Mouse (Mus musculus): ENCODE measurements at regions not wholly inside any gene's neighbourhood (a gene's known extent, or its start where the extent isn't known, plus 50 kb on each side); places are given as distances from the start of the nearest gene placed in this dataset.

DNA sequence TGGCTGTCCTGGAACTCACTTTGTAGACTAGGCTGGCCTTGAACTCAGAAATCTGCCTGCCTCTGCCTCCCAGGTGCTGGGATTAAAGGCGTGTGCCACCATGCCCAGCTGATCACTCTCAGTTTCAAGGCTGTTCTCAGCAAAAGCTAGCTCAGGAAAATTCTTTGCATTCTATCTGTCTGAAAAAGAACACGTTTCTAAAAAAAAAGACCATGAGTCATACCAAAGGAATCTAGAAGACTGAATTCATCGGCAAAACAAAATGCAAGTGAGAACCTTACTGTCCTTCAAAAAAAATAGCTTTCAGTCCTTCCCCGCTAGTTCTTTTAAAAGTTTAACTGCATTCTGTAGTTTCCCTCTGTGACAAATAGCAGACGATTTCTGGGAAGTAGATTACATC lies 596.3 kb upstream of the Syt1 start:
- CTCF ChIA-PET: interaction anchor here in 1 of 4 experiments (0.8 kb wide), 1 partner anchor 58 kb away, joined by 3 read pairs; no protein-coding TSS in a partner anchor
- POLR2A ChIA-PET: no interaction called here

- ChIA-PET POLR2A (no interaction called here), CTCF (interaction anchor here in 1 of 4 experiments (1.0 kb wide), 1 partner anchor 62 kb away, joined by 3 read pairs; no protein-coding TSS in a partner anchor)
Observed at GRCm38 (mm10) chr10:109603241-109603640, 592.5 kb upstream of the Syt1 start.

- ChIA-PET POLR2A (interaction anchor here in 1 of 4 experiments (0.6 kb wide), 1 partner anchor 1491 kb away, joined by 4 read pairs; no protein-coding TSS in a partner anchor), CTCF (interaction anchor here in 1 of 4 experiments (0.5 kb wide), 1 partner anchor 181 kb away, joined by 4 read pairs; no protein-coding TSS in a partner anchor)
Observed at GRCm38 (mm10) chr10:109598604-109599003, 587.8 kb upstream of the Syt1 start.

DNA sequence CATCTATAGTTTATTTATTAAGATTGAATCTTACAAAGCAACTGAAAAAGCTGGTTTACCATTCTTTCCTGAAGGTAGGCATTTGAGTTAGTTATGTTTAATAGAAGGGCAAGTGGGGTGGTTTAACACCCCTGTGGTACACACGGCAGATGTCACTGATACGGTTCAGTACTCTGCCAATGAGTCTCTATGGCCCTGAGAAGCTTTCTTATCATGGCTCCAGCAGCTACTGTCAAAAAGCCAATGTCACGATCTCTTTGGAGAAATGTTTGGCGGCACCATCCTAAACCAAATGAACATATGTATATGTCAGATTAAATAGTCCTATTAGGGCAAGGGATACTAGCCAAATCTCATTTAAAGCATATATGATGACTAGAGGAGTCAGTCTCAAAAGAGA lies 562.4 kb upstream of the Syt1 start:
- POLR2A ChIA-PET: no interaction called here
- CTCF ChIA-PET: no interaction called here

DNA sequence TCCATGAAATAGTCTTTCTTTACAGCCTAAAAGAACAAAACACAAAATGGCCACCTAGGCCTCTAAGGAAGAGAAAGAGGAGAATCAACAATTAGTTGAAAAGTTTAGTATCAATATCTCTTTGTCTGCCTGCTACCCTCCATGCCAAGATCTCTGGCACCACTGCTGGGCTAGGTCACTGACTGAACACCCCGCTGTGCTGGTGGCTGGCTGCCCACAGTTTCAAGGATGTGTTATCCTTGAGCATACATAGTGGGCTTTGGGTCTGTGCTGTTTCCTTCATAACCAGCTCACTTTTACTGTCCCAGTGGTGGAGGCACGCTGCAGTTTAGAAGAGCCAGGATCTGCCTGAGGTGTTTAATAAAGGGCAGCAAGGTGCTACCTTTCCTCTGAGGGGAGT lies 559.0 kb upstream of the Syt1 start:
- CTCF ChIA-PET: interaction anchor here in 1 of 4 experiments (0.6 kb wide), 1 partner anchor 26 kb away, joined by 8 read pairs; no protein-coding TSS in a partner anchor

DNA sequence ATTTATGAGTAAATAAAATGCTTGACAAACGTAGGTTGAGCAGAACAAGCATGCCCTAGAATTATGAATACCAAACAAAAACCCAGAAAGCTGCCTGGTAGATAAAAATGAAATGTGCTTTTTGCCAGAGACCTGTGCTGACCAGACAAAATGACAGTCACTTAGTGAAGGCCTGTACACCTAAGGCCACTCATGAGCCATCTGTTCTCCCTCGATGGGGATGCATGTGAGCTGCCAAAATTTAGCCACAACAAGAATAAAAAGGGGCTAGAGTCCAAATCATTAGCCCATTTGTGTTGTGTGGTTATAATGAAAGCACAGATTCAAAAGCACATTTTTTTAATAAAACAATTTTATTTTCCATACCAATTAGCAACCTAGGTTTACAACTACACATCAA lies 555.9 kb upstream of the Syt1 start:
- POLR2A ChIA-PET: no interaction called here
- CTCF ChIA-PET: no interaction called here

More for the DNA sequence above, 559.0 kb upstream of the Syt1 start:
- POLR2A ChIA-PET: no interaction called here

- POLR2A ChIA-PET: no interaction called here
Observed at GRCm38 (mm10) chr10:109561638-109562037, 550.9 kb upstream of the Syt1 start.

DNA sequence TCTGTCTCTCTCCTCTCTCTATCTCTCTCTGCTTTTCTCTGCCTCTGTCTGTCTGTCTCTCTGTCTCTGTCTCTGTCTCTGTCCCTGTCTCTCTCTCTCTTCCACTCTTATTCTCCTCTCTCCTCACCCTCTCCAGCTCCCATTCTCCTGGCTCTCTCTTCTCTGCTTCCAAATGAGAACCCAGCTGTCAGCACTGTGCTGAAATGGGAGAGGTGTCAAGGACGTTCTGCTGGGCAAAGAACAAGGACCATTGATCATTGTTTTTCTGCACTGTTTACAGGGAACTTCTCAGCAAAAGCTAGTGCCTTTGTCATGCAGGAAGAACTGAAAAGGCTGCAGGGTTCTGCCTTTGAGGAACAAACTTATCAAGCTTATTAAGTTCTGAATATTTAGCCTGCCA lies 550.3 kb upstream of the Syt1 start:
- POLR2A ChIA-PET: no interaction called here
- CTCF ChIA-PET: interaction anchor here in 1 of 4 experiments (0.7 kb wide), 1 partner anchor 262 kb away, joined by 3 read pairs; no protein-coding TSS in a partner anchor

More at GRCm38 (mm10) chr10:109561638-109562037, 550.9 kb upstream of the Syt1 start:
- CTCF ChIA-PET: no interaction called here

DNA sequence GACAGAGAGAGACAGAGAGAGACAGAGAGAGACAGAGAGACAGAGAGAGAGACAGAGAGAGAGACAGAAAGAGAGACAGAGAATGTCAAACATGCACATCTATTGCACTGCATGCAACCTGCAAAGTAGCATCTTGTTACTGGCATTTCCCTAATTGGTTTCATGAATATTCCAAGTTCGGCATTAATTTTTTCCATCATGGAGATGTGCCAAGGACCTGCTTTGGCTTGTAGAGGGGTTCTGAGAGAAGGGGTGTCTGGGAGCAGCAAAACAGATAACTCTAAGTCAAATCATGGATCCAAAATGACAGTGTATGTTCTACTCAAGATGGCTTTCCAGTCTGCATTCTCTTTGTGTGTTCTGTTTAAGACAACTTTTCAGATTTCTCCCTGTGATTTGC lies 532.5 kb upstream of the Syt1 start:
- POLR2A ChIA-PET: no interaction called here
- CTCF ChIA-PET: no interaction called here

DNA sequence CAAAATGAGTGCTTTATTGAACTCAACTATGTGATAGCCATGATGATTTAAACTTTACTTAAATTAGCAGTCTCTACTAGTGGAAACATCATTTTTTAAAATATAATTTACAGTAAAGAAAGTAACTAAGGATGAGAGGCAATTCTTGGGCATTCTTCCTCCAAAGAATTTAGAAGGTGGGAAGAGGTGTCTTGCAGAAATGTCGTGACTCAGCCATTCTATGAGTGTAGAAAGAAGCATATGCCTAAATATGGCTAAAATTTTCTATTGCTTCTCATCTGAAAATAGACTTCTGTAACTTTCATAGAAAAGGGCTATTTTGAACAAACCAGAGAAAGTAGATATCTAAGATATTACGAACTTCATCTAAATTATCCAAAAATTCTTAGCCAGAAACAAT lies 529.4 kb upstream of the Syt1 start:
- POLR2A ChIA-PET: no interaction called here
- CTCF ChIA-PET: no interaction called here

GRCm38 (mm10) chr10:109528096-109528495 lies 517.3 kb upstream of the Syt1 start:
- POLR2A ChIA-PET: no interaction called here
- CTCF ChIA-PET: no interaction called here

DNA sequence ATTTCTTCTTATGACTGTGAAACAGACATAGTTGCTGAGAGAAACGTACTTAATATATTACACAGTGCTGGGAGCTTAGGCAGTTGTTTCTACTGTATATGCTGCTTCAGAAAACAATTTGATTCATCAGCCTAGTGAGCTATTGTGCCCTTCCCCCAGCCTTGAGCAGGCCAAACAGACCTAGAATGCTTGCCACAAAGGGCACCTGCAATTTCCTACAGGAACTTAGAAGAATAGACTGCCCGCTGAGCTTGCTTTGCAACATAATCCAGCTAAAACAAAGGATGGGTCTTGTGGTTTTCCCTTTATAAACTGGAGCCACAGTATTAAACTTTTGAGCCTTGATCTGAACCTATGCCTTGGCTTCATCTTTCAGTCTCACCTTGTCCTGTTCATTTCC lies 510.9 kb upstream of the Syt1 start:
- ChIA-PET POLR2A (interaction anchor here in 1 of 4 experiments (1.1 kb wide), 1 partner anchor 163 kb away, joined by 3 read pairs; no protein-coding TSS in a partner anchor), CTCF (interaction anchor here in 2 of 4 experiments (1.1 to 1.2 kb wide), 2 partner anchors 17 to 143 kb away, joined by 3 read pairs; no protein-coding TSS in a partner anchor)

- ChIA-PET CTCF (no interaction called here), POLR2A (no interaction called here)
Observed at GRCm38 (mm10) chr10:109517664-109518063, 506.9 kb upstream of the Syt1 start.

GRCm38 (mm10) chr10:109515225-109515624 lies 504.4 kb upstream of the Syt1 start:
- CTCF ChIA-PET: no interaction called here
- POLR2A ChIA-PET: interaction anchor here in 1 of 4 experiments (0.6 kb wide), 1 partner anchor 63 kb away, joined by 3 read pairs; no protein-coding TSS in a partner anchor

DNA sequence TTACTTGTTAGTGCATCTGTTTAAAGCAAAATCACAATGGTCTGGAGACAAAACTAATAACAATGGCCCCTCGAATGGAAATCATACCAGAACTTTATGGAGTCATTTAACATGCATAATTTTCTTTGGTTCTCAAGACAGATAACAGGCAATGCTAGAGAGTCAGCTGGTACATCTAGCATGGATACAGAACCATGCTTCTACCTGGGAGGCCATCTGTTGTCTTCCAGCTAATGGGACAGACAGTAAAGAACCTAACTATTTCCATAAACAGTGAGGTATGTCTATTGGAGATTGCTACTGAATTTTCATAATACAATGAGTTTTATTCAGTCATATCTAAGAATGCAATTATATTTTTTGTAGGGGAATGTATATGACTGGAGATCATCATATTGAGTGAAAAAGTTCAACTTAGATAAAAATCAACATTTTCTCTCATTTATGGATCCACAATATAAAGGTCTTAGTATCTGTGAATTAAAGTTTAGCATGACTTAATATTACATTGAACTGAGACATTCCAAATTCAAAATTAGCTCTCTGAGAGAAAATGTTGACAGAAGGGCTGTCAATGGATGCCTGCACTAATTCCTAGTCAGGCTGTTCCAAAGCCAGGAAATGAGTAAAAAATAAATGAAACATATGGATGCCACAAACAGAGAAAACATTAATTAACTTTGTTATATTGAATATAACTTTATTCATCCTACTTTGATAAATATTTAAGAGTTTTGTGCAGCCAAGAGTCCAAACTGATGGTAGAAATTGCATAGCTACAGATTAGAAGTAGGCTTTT lies 500.3 kb upstream of the Syt1 start:
- ChIA-PET POLR2A (no interaction called here), CTCF (interaction anchor here in 1 of 4 experiments (0.6 kb wide), 1 partner anchor 14 kb away, joined by 4 read pairs; no protein-coding TSS in a partner anchor)

- POLR2A ChIA-PET: no interaction called here
- CTCF ChIA-PET: interaction anchor here in 1 of 4 experiments (0.7 kb wide), 1 partner anchor 157 kb away, joined by 10 read pairs; no protein-coding TSS in a partner anchor
Observed at GRCm38 (mm10) chr10:109508553-109508952, 497.8 kb upstream of the Syt1 start.

GRCm38 (mm10) chr10:109507228-109507627 lies 496.4 kb upstream of the Syt1 start:
- CTCF ChIA-PET: interaction anchor here in 1 of 4 experiments (0.7 kb wide), 1 partner anchor 17 kb away, joined by 3 read pairs; no protein-coding TSS in a partner anchor
- POLR2A ChIA-PET: interaction anchor here in 1 of 4 experiments (0.7 kb wide), 1 partner anchor 431 kb away, joined by 4 read pairs; no protein-coding TSS in a partner anchor

DNA sequence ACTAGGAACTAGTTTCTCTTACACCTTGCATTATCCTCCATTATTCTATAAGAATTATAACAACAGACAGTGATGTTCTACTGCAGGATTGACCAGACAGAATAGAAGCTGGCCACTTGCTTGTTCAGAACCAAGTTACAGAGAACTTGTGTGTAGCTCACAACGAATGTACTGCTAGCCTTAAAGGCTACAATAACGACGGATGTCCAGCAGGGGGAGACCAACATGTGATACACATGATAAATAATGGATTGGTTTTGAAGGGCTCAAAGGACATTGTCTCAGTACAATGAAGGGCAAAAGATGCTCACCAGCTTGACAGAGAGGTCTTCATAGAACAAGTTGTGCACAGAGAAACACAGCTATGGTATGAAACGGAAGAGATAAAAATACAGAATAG lies 493.9 kb upstream of the Syt1 start:
- POLR2A ChIA-PET: no interaction called here

DNA sequence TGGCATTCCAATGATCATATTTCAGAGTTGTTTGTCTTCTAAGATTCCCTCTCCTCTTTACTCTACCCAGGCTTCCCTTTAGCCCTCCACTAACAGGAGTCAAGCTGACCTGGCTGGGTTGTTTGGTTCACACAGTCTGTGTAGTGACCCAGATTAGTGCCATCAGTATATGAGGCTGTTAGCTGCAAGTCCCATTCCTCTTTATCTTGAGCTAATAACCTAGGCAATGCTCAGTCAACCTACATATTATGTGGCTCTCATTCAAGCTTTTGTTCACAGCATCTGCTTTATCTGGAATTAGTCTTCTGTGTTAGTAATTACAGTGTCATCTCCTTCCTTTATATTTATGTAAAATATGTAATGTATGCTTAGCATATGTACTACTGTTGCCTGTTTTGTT lies 490.1 kb upstream of the Syt1 start:
- CTCF ChIA-PET: interaction anchor here in 1 of 4 experiments (0.6 kb wide), 1 partner anchor 213 kb away, joined by 4 read pairs; no protein-coding TSS in a partner anchor
- POLR2A ChIA-PET: no interaction called here

More for the DNA sequence above, 493.9 kb upstream of the Syt1 start:
- CTCF ChIA-PET: interaction anchor here in 3 of 4 experiments (0.6 to 1.0 kb wide), 3 partner anchors 17 to 160 kb away, joined by 3 to 4 read pairs (median 3); no protein-coding TSS in a partner anchor

- ChIA-PET POLR2A (no interaction called here), CTCF (no interaction called here)
Observed at GRCm38 (mm10) chr10:109498301-109498700, 487.5 kb upstream of the Syt1 start.

Measured in embryonic stem cell, embryonic (primary cell).